In the genomic region with DNA sequence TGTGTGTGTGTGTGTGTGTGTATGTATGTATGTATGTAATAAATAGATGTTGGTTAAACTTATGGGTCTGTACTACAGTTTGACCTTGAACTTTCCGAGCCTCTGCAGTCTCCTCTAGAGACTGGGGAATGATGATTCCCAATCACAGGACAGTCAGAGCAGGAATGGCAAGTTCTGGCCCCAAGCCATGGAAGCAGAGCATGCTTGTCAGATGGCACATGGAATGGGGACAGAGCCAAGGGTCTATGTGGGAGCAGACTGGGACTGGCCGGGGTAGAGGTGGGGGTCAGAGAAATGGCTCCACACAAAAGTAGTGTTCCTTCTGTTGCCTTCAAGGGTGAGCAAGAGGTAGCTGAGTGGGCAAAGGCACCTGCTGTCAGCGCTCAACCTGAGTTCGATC, we compare ENCODE assay signal across 23 mouse cellular contexts. TPM values are rescaled to one million over a fixed set of nuclear protein-coding genes. Genes with fewer than 3 reads are reported as not detected.
"Had no signal": no experiment of that assay in that cellular context is flagged by ENCODE, and none has a peak within 500 bp of the region (broad histone marks: within the 10 kb centered on the region; RNA-seq: fewer than 3 reads in every experiment).

No protein-coding gene starts in this region.

- DNase-seq: liver, postnatal 0 days; lung, adult 2 months; lung, postnatal 14 days; lung, postnatal 36 days; right cerebral cortex, postnatal 14 days; thymus, adult 2 months; thymus, postnatal 25 days; thymus, postnatal 4 days had no signal

- H3K27ac ChIP-seq: liver, embryonic 15.5 days; lung, embryonic 15.5 days; macrophage; midbrain, embryonic 13.5 days; neural tube, embryonic 12.5 days; stomach, embryonic 15.5 days; stomach, postnatal 0 days had no signal

- H3K4me3 ChIP-seq: liver, embryonic 15.5 days; lung, embryonic 15.5 days; megakaryocyte, embryonic 14.5 days; midbrain, embryonic 13.5 days; neural tube, embryonic 12.5 days; stomach, embryonic 15.5 days had no signal

- H3K9me3 ChIP-seq: liver, embryonic 15.5 days; lung, embryonic 15.5 days; megakaryocyte, embryonic 14.5 days; midbrain, embryonic 13.5 days; neural tube, embryonic 12.5 days; stomach, embryonic 15.5 days had no signal

- H3K4me2 ChIP-seq: liver, embryonic 15.5 days; lung, embryonic 15.5 days; midbrain, embryonic 13.5 days; neural tube, embryonic 12.5 days; stomach, embryonic 15.5 days had no signal

- H3K27me3 ChIP-seq: liver, embryonic 15.5 days; lung, embryonic 15.5 days; midbrain, embryonic 13.5 days; neural tube, embryonic 12.5 days; stomach, embryonic 15.5 days had no signal

- ATAC-seq: liver, postnatal 0 days; lung, postnatal 0 days; midbrain, embryonic 13.5 days; midbrain, embryonic 16.5 days had no signal

- H3K9ac ChIP-seq: liver, embryonic 15.5 days; liver, postnatal 0 days; lung, embryonic 15.5 days; neural tube, embryonic 12.5 days; stomach, embryonic 15.5 days had no signal

- H3K36me3 ChIP-seq: liver, embryonic 15.5 days; lung, embryonic 15.5 days; midbrain, embryonic 13.5 days; neural tube, embryonic 12.5 days; stomach, embryonic 15.5 days had no signal

- H3K4me1 ChIP-seq: liver, embryonic 15.5 days; megakaryocyte, embryonic 14.5 days had no signal

RNA-seq across cellular contexts. Expression of gene Edn2, which starts 7.3 kb away (rescaled TPM):
- total RNA-seq: megakaryocyte progenitor cell, adult 5-6 weeks; monocyte, adult 5-6 weeks; neutrophil, adult 5-6 weeks had no signal
- polyA plus RNA-seq: liver, embryonic 15.5 days; macrophage; midbrain, embryonic 13.5 days; midbrain, embryonic 16.5 days; neural tube, embryonic 12.5 days; spleen, adult 2 months; testis, adult 2 months had no signal
